Mouse (Mus musculus): ENCODE results near the gene Tec. TPM values are rescaled to one million over a fixed set of nuclear protein-coding genes. Genes with fewer than 3 reads are reported as not detected.

The Tec gene
- polyA plus RNA-seq, 1 experiment from 2014 or later = 7.9 TPM

- Histone ChIP-seq H3K9me3 (no peaks in the 10 kb centered on the region), H3K27me3 (replicated peaks) (no peaks in the 10 kb centered on the region), H3K4me2 (replicated peaks) (no peak overlapping the region), H3K9ac (no peak overlapping the region), H3K4me3 (no peak overlapping the region), H3K27ac (no peak overlapping the region), H3K36me3 (no peaks in the 10 kb centered on the region), H3K4me1 (no peaks in the 10 kb centered on the region)
- 60% methylated on average over 19 of the region's 19 CpGs for WGBS
- peak; percentile 72 for ATAC-seq (ENCODE audit: low FRiP score, low read depth)
These were observed 18.4 kb upstream of the Tec start for GRCm38 (mm10) chr5:72886458-72887222.

- Histone ChIP-seq H3K4me2 (replicated peaks) (no peak overlapping the region), H3K4me3 (no peak overlapping the region), H3K27me3 (replicated peaks) (no peaks in the 10 kb centered on the region), H3K36me3 (no peaks in the 10 kb centered on the region), H3K9me3 (no peaks in the 10 kb centered on the region), H3K9ac (no peak overlapping the region), H3K27ac (no peak overlapping the region), H3K4me1 (no peaks in the 10 kb centered on the region)
- no peak for ATAC-seq (ENCODE audit: low FRiP score, low read depth)
- WGBS = 83% methylated on average over 3 of the region's 3 CpGs
These were observed 15.4 kb upstream of the Tec start for GRCm38 (mm10) chr5:72883706-72884105.

- no peaks in the 10 kb centered on the region for H3K4me1 ChIP-seq
- 77% methylated on average over 2 of the region's 2 CpGs for WGBS
- no peak overlapping the region for H3K9ac ChIP-seq
- no peak for ATAC-seq (ENCODE audit: low FRiP score, low read depth)
- H3K4me3 ChIP-seq = no peak overlapping the region
- no peaks in the 10 kb centered on the region for H3K9me3 ChIP-seq
- no peak overlapping the region for H3K4me2 ChIP-seq (replicated peaks)
- no peaks in the 10 kb centered on the region for H3K27me3 ChIP-seq (replicated peaks)
- no peak overlapping the region for H3K27ac ChIP-seq
- no peaks in the 10 kb centered on the region for H3K36me3 ChIP-seq
These were observed 14.1 kb upstream of the Tec start for GRCm38 (mm10) chr5:72882412-72882765.

- H3K27me3 ChIP-seq (replicated peaks) = no peaks in the 10 kb centered on the region
- 90% methylated on average over 12 of the region's 12 CpGs for WGBS
- no peak overlapping the region for H3K9ac ChIP-seq
- no peak overlapping the region for H3K4me2 ChIP-seq (replicated peaks)
- H3K36me3 ChIP-seq = no peaks in the 10 kb centered on the region
- no peak for ATAC-seq (ENCODE audit: low FRiP score, low read depth)
- no peaks in the 10 kb centered on the region for H3K9me3 ChIP-seq
- no peak overlapping the region for H3K4me3 ChIP-seq
- no peaks in the 10 kb centered on the region for H3K4me1 ChIP-seq
- H3K27ac ChIP-seq = no peak overlapping the region
These were observed 13.6 kb upstream of the Tec start for GRCm38 (mm10) chr5:72881748-72882411.

GRCm38 (mm10) chr5:72879736-72880135, 11.5 kb upstream of the Tec start:
- H3K4me3 ChIP-seq = no peak overlapping the region
- H3K27me3 ChIP-seq (replicated peaks) = peaks cover 6% of the 10 kb centered on the region
- 38% methylated on average over 5 of the region's 5 CpGs for WGBS

GRCm38 (mm10) chr5:72871114-72871513, 2.8 kb upstream of the Tec start:
- Histone ChIP-seq H3K4me2 (replicated peaks) (no peak overlapping the region), H3K9ac (no peak overlapping the region)
- 80% methylated on average over 4 of the region's 4 CpGs for WGBS

More at GRCm38 (mm10) chr5:72879736-72880135, 11.5 kb upstream of the Tec start:
- H3K36me3 ChIP-seq = no peaks in the 10 kb centered on the region
- no peaks in the 10 kb centered on the region for H3K4me1 ChIP-seq
- no peak overlapping the region for H3K9ac ChIP-seq
- H3K27ac ChIP-seq = no peak overlapping the region
- H3K4me2 ChIP-seq (replicated peaks) = no peak overlapping the region
- H3K9me3 ChIP-seq = no peaks in the 10 kb centered on the region
- ATAC-seq (ENCODE audit: low FRiP score, low read depth) = no peak

GRCm38 (mm10) chr5:72869779-72870608, 1.7 kb upstream of the Tec start:
- no peak overlapping the region for H3K4me2 ChIP-seq (replicated peaks)
- 66% methylated on average over 14 of the region's 14 CpGs for WGBS
- H3K4me3 ChIP-seq = no peak overlapping the region
- no peak overlapping the region for H3K9ac ChIP-seq
- no peaks in the 10 kb centered on the region for H3K36me3 ChIP-seq
- H3K27me3 ChIP-seq (replicated peaks) = peaks cover 18% of the 10 kb centered on the region
- no peak for ATAC-seq (ENCODE audit: low FRiP score, low read depth)
- H3K4me1 ChIP-seq = 0 out of 2 replicates have a peak, but pooled peaks cover 7% of the 10 kb centered on the region
- no peak overlapping the region for H3K27ac ChIP-seq
- no peaks in the 10 kb centered on the region for H3K9me3 ChIP-seq

More at GRCm38 (mm10) chr5:72871114-72871513, 2.8 kb upstream of the Tec start:
- H3K4me1 ChIP-seq = 0 out of 2 replicates have a peak, but pooled peaks cover 7% of the 10 kb centered on the region
- H3K9me3 ChIP-seq = no peaks in the 10 kb centered on the region
- no peak for ATAC-seq (ENCODE audit: low FRiP score, low read depth)
- no peak overlapping the region for H3K27ac ChIP-seq
- no peak overlapping the region for H3K4me3 ChIP-seq
- H3K27me3 ChIP-seq (replicated peaks) = peaks cover 21% of the 10 kb centered on the region
- no peaks in the 10 kb centered on the region for H3K36me3 ChIP-seq

- Histone ChIP-seq H3K9ac (no peak overlapping the region), H3K27ac (no peak overlapping the region), H3K27me3 (replicated peaks) (peaks cover 18% of the 10 kb centered on the region), H3K4me1 (0 out of 2 replicates have a peak, but pooled peaks cover 7% of the 10 kb centered on the region), H3K9me3 (no peaks in the 10 kb centered on the region), H3K36me3 (no peaks in the 10 kb centered on the region), H3K4me3 (0 out of 2 replicates have a peak overlapping the region, but pooled peaks have one; percentile 52), H3K4me2 (replicated peaks) (peak overlapping the region; percentile 91)
- ATAC-seq (ENCODE audit: low FRiP score, low read depth) = no peak
- WGBS = 21% methylated on average over 16 of the region's 16 CpGs
These were observed 1.1 kb downstream of the Tec start for GRCm38 (mm10) chr5:72867036-72867672.

GRCm38 (mm10) chr5:72866260-72866905, 1.9 kb downstream of the Tec start:
- Histone ChIP-seq H3K4me1 (0 out of 2 replicates have a peak, but pooled peaks cover 7% of the 10 kb centered on the region), H3K27ac (no peak overlapping the region), H3K36me3 (no peaks in the 10 kb centered on the region), H3K4me2 (replicated peaks) (no peak overlapping the region), H3K4me3 (no peak overlapping the region), H3K9me3 (no peaks in the 10 kb centered on the region), H3K9ac (no peak overlapping the region), H3K27me3 (replicated peaks) (peaks cover 18% of the 10 kb centered on the region)
- 54% methylated on average over 6 of the region's 6 CpGs for WGBS
- ATAC-seq (ENCODE audit: low FRiP score, low read depth) = no peak

GRCm38 (mm10) chr5:72864654-72865178, 3.6 kb downstream of the Tec start:
- Histone ChIP-seq H3K9me3 (no peaks in the 10 kb centered on the region), H3K27ac (no peak overlapping the region), H3K9ac (no peak overlapping the region), H3K4me2 (replicated peaks) (no peak overlapping the region), H3K36me3 (no peaks in the 10 kb centered on the region), H3K27me3 (replicated peaks) (peaks cover 18% of the 10 kb centered on the region), H3K4me1 (0 out of 2 replicates have a peak, but pooled peaks cover 7% of the 10 kb centered on the region), H3K4me3 (no peak overlapping the region)
- 77% methylated on average over 3 of the region's 3 CpGs for WGBS
- no peak for ATAC-seq (ENCODE audit: low FRiP score, low read depth)

- Histone ChIP-seq H3K4me1 (0 out of 2 replicates have a peak, but pooled peaks cover 6% of the 10 kb centered on the region), H3K36me3 (no peaks in the 10 kb centered on the region), H3K27ac (no peak overlapping the region), H3K9me3 (no peaks in the 10 kb centered on the region), H3K9ac (no peak overlapping the region), H3K4me2 (replicated peaks) (no peak overlapping the region), H3K4me3 (no peak overlapping the region), H3K27me3 (replicated peaks) (peaks cover 18% of the 10 kb centered on the region)
- 94% methylated on average over 9 of the region's 9 CpGs for WGBS
- no peak for ATAC-seq (ENCODE audit: low FRiP score, low read depth)
These were observed 5.1 kb downstream of the Tec start for GRCm38 (mm10) chr5:72863166-72863565.
